ENCODE assay signal across 15 mouse cellular contexts in the genomic region with DNA sequence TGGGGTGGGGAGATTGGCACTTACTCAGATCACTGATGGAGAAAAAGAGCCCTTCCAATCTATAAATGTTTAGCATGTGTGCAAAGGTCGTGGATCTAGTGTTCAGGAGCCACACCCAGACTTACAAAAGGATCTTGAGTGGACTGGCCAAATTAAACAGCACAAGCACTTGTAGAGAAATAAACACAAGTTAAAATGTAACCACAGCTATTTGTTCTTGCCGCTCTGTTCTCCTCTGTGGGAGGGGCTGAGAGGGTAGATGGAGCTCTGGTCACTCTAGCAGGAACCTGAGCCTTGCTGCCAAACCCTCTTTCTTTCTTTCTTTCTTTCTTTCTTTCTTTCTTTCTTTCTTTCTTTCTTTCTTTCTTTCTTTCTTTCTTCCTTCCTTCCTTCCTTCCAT. TPM values are rescaled to one million over a fixed set of nuclear protein-coding genes. Genes with fewer than 3 reads are reported as not detected.
DNase-seq lines count a peak whose midpoint lies in the region; ATAC-seq lines count a peak whose summit lies in the region.
"Had no signal": no experiment of that assay in that cellular context is flagged by ENCODE, and none has a peak within 500 bp of the region (broad histone marks: within the 10 kb centered on the region; RNA-seq: fewer than 3 reads in every experiment).

No protein-coding gene starts in this region.

- H3K4me1 ChIP-seq in intestine, embryonic 14.5 days (replicated peaks; ENCODE audit: control insufficient read depth, insufficient read depth, low read length): peaks cover 27% of the 10 kb centered on the region
- H3K4me1 ChIP-seq in forebrain, embryonic 11.5 days (replicated peaks; ENCODE audit: control insufficient read depth, insufficient read depth, low read length): no peaks in the 10 kb centered on the region; the same call in 1 of the 2 replicates
- H3K4me1 ChIP-seq: hindbrain, embryonic 15.5 days had no signal

- WGBS in intestine, embryonic 14.5 days: 16% methylated on average over 2 of the region's 2 CpGs
- 43% methylated on average over 2 of the region's 2 CpGs for WGBS in forebrain, embryonic 11.5 days

- no peaks in the 10 kb centered on the region for H3K27me3 ChIP-seq in intestine, embryonic 14.5 days (replicated peaks; ENCODE audit: control insufficient read depth, insufficient read depth, low read length)
- H3K27me3 ChIP-seq in forebrain, embryonic 11.5 days (ENCODE audit: control insufficient read depth, insufficient read depth, low read length): no peaks in the 10 kb centered on the region
- H3K27me3 ChIP-seq: hindbrain, embryonic 15.5 days had no signal

- no peaks in the 10 kb centered on the region for H3K36me3 ChIP-seq in intestine, embryonic 14.5 days (ENCODE audit: control insufficient read depth, insufficient read depth, low read length)
- no peaks in the 10 kb centered on the region for H3K36me3 ChIP-seq in forebrain, embryonic 11.5 days (ENCODE audit: control insufficient read depth, insufficient read depth, low read length)
- H3K36me3 ChIP-seq: hindbrain, embryonic 15.5 days had no signal

- H3K9ac ChIP-seq in intestine, embryonic 14.5 days (ENCODE audit: low read length): no peak overlapping the region
- no peak overlapping the region for H3K9ac ChIP-seq in forebrain, embryonic 11.5 days (ENCODE audit: low read length)
- H3K9ac ChIP-seq: hindbrain, embryonic 15.5 days had no signal

- DNase-seq in 3134 (ENCODE audit: extremely low read depth, insufficient read length, low spot score): peak; percentile 27
- no peak for DNase-seq in intestine, embryonic 14.5 days (ENCODE audit: low spot score)
- DNase-seq in kidney, postnatal 10 days: peak; percentile 56
- peak; percentile 27 for DNase-seq in lung, postnatal 14 days
- no peak for DNase-seq in forebrain, embryonic 11.5 days (ENCODE audit: low spot score)
- no peak for DNase-seq in gastrocnemius, postnatal 25 days
- DNase-seq: right cerebral cortex, postnatal 25 days; thymus, adult 2 months had no signal

- no peak overlapping the region for H3K27ac ChIP-seq in intestine, embryonic 14.5 days (ENCODE audit: low read depth)
- H3K27ac ChIP-seq in forebrain, embryonic 11.5 days (ENCODE audit: low read depth, low read length): no peak overlapping the region
- H3K27ac ChIP-seq: hindbrain, embryonic 15.5 days; macrophage had no signal

- H3K9me3 ChIP-seq in intestine, embryonic 14.5 days (ENCODE audit: control insufficient read depth, low read length): no peaks in the 10 kb centered on the region
- no peaks in the 10 kb centered on the region for H3K9me3 ChIP-seq in forebrain, embryonic 11.5 days (ENCODE audit: control insufficient read depth, low read length)
- H3K9me3 ChIP-seq: hindbrain, embryonic 15.5 days had no signal

- ATAC-seq in intestine, embryonic 14.5 days (replicated peaks; ENCODE audit: low FRiP score, low TSS enrichment, low read depth): 0 out of 2 replicates have a peak, but pooled peaks have one; percentile 53
- no peak for ATAC-seq in forebrain, embryonic 11.5 days (replicated peaks; ENCODE audit: low FRiP score)
- ATAC-seq in granulocyte monocyte progenitor cell, adult 5-6 weeks (replicated peaks; ENCODE audit: poor library complexity, severe bottlenecking): no peak

- no peak overlapping the region for H3K4me3 ChIP-seq in intestine, embryonic 14.5 days (ENCODE audit: low read depth, low read length)
- H3K4me3 ChIP-seq in forebrain, embryonic 11.5 days (ENCODE audit: low read depth, low read length): no peak overlapping the region
- H3K4me3 ChIP-seq: hindbrain, embryonic 15.5 days had no signal

- H3K4me2 ChIP-seq in intestine, embryonic 14.5 days (ENCODE audit: low read length): no peak overlapping the region
- H3K4me2 ChIP-seq in forebrain, embryonic 11.5 days (ENCODE audit: low read depth, low read length, severe bottlenecking): no peak overlapping the region
- H3K4me2 ChIP-seq: hindbrain, embryonic 15.5 days had no signal

RNA-seq across cellular contexts. Expression of a gene that starts 20.7 kb away (rescaled TPM):
- polyA plus RNA-seq in intestine, embryonic 14.5 days (2014; fragmentation: Nextera tagmentation; extraction: Ambion mirVana): 14.2 and 14.9 TPM in 2 replicates
- 15.9 and 18.3 TPM in 2 replicates for polyA plus RNA-seq in forebrain, embryonic 11.5 days (2014; fragmentation: Nextera tagmentation; extraction: Ambion mirVana)
- 10 to 100 TPM; 10.2 to 10.9 TPM for total RNA-seq in gastrocnemius, postnatal 25 days (2021)
- 39.1 and 46.7 TPM in 2 replicates for total RNA-seq in granulocyte monocyte progenitor cell, adult 5-6 weeks (2014; fragmentation: Nextera tagmentation)
- total RNA-seq in granulocyte monocyte progenitor cell, adult 5-6 weeks (2017): 22.3 and 26.3 TPM in 2 replicates

RNA-seq across cellular contexts. Expression of a gene that starts 33.4 kb away (rescaled TPM):
- 128 and 134 TPM in 2 replicates for polyA plus RNA-seq in intestine, embryonic 14.5 days (2014; fragmentation: Nextera tagmentation; extraction: Ambion mirVana)
- 168 and 173 TPM in 2 replicates for polyA plus RNA-seq in forebrain, embryonic 11.5 days (2014; fragmentation: Nextera tagmentation; extraction: Ambion mirVana)
- 10 to 100 TPM; 26.7 to 29.0 TPM for total RNA-seq in gastrocnemius, postnatal 25 days (2021)
- 64.4 and 68.5 TPM in 2 replicates for total RNA-seq in granulocyte monocyte progenitor cell, adult 5-6 weeks (2014; fragmentation: Nextera tagmentation)
- 59.0 and 67.4 TPM in 2 replicates for total RNA-seq in granulocyte monocyte progenitor cell, adult 5-6 weeks (2017)

RNA-seq across cellular contexts. Expression of a gene that starts 51.6 kb away (rescaled TPM):
- polyA plus RNA-seq in intestine, embryonic 14.5 days (2014; fragmentation: Nextera tagmentation; extraction: Ambion mirVana): 9.3 and 21.3 TPM in 2 replicates
- polyA plus RNA-seq in forebrain, embryonic 11.5 days (2014; fragmentation: Nextera tagmentation; extraction: Ambion mirVana): not detected in 2 replicates
- not detected for total RNA-seq in gastrocnemius, postnatal 25 days (2021)
- not detected in 2 replicates for total RNA-seq in granulocyte monocyte progenitor cell, adult 5-6 weeks (2014; fragmentation: Nextera tagmentation)
- not detected in 2 replicates for total RNA-seq in granulocyte monocyte progenitor cell, adult 5-6 weeks (2017)
- total RNA-seq: heart, adult 8-10 months; left cerebral cortex, adult 8-10 months had no signal
- polyA plus RNA-seq: brain, embryonic 14.5 days; frontal cortex, adult 2 months; hindbrain, embryonic 15.5 days; macrophage had no signal

Comparison
In these comparisons a context has a peak if more than half of its experiments do, and no peak if none do; other contexts are left out.
1. DNase-seq: peak in 3134 (single experiment), kidney, postnatal 10 days (single experiment) and lung, postnatal 14 days (single experiment); none in intestine, embryonic 14.5 days (single experiment), forebrain, embryonic 11.5 days (single experiment) and gastrocnemius, postnatal 25 days (single experiment).